Mouse (Mus musculus): ENCODE data around the gene Anapc4. TPM values are rescaled to one million over a fixed set of nuclear protein-coding genes. Genes with fewer than 3 reads are reported as not detected.

Gene Anapc4
- polyA plus RNA-seq, 1 experiment from 2014 or later: 131 TPM

- DNase-seq (peak; percentile 20), ATAC-seq (ENCODE audit: low FRiP score, low TSS enrichment) (no peak; the same call in 1 of the 2 replicates)
- H3K36me3 ChIP-seq (ENCODE audit: control insufficient read depth, insufficient read depth, low read length): no peaks in the 10 kb centered on the region
- no peaks in the 10 kb centered on the region for H3K4me1 ChIP-seq (ENCODE audit: control insufficient read depth, insufficient read depth, low read length)
- H3K27ac ChIP-seq (replicated peaks; ENCODE audit: low read depth, low read length): no peak overlapping the region
- no peak overlapping the region for H3K9ac ChIP-seq (replicated peaks; ENCODE audit: low read length)
- no peaks in the 10 kb centered on the region for H3K27me3 ChIP-seq (ENCODE audit: control insufficient read depth, insufficient read depth, low read length)
- 36% methylated on average over 12 of the region's 12 CpGs for WGBS
- peak overlapping the region; percentile 28 for H3K4me2 ChIP-seq (ENCODE audit: low read length)
- H3K4me3 ChIP-seq (replicated peaks; ENCODE audit: low read depth, low read length): no peak overlapping the region
- no peaks in the 10 kb centered on the region for H3K9me3 ChIP-seq (ENCODE audit: control insufficient read depth, low read length)
Measured at GRCm38 (mm10) chr5:52910159-52910591, 76.4 kb downstream of the Anapc4 start.

GRCm38 (mm10) chr5:52911286-52911870 is 77.6 kb downstream of the Anapc4 start:
- no peak for ATAC-seq (ENCODE audit: low FRiP score, low TSS enrichment)
- Histone ChIP-seq H3K9me3 (ENCODE audit: control insufficient read depth, low read length) (no peaks in the 10 kb centered on the region), H3K4me2 (ENCODE audit: low read length) (no peak overlapping the region), H3K4me3 (replicated peaks; ENCODE audit: low read depth, low read length) (no peak overlapping the region), H3K9ac (replicated peaks; ENCODE audit: low read length) (no peak overlapping the region), H3K27me3 (ENCODE audit: control insufficient read depth, insufficient read depth, low read length) (no peaks in the 10 kb centered on the region), H3K4me1 (ENCODE audit: control insufficient read depth, insufficient read depth, low read length) (no peaks in the 10 kb centered on the region), H3K27ac (replicated peaks; ENCODE audit: low read depth, low read length) (no peak overlapping the region), H3K36me3 (ENCODE audit: control insufficient read depth, insufficient read depth, low read length) (no peaks in the 10 kb centered on the region)
- 93% methylated on average over 10 of the region's 10 CpGs for WGBS
- no peak for DNase-seq

- WGBS: 74% methylated on average over 7 of the region's 7 CpGs
- no peaks in the 10 kb centered on the region for H3K36me3 ChIP-seq (ENCODE audit: control insufficient read depth, insufficient read depth, low read length)
- no peak overlapping the region for H3K4me3 ChIP-seq (replicated peaks; ENCODE audit: low read depth, low read length)
- ATAC-seq (ENCODE audit: low FRiP score, low TSS enrichment): no peak
- no peak overlapping the region for H3K27ac ChIP-seq (replicated peaks; ENCODE audit: low read depth, low read length)
- no peak overlapping the region for H3K4me2 ChIP-seq (ENCODE audit: low read length)
- no peaks in the 10 kb centered on the region for H3K27me3 ChIP-seq (ENCODE audit: control insufficient read depth, insufficient read depth, low read length)
- H3K4me1 ChIP-seq (ENCODE audit: control insufficient read depth, insufficient read depth, low read length): no peaks in the 10 kb centered on the region
- H3K9ac ChIP-seq (replicated peaks; ENCODE audit: low read length): no peak overlapping the region
- DNase-seq: no peak
- H3K9me3 ChIP-seq (ENCODE audit: control insufficient read depth, low read length): no peaks in the 10 kb centered on the region
Measured at GRCm38 (mm10) chr5:52913711-52914110, 79.9 kb downstream of the Anapc4 start.

GRCm38 (mm10) chr5:52916186-52916585 is 82.4 kb downstream of the Anapc4 start:
- ATAC-seq (ENCODE audit: low FRiP score, low TSS enrichment) (no peak), DNase-seq (no peak)
- Histone ChIP-seq H3K4me2 (ENCODE audit: low read length) (no peak overlapping the region), H3K9ac (replicated peaks; ENCODE audit: low read length) (no peak overlapping the region), H3K36me3 (ENCODE audit: control insufficient read depth, insufficient read depth, low read length) (no peaks in the 10 kb centered on the region), H3K4me3 (replicated peaks; ENCODE audit: low read depth, low read length) (no peak overlapping the region), H3K27me3 (ENCODE audit: control insufficient read depth, insufficient read depth, low read length) (no peaks in the 10 kb centered on the region), H3K27ac (replicated peaks; ENCODE audit: low read depth, low read length) (no peak overlapping the region), H3K9me3 (ENCODE audit: control insufficient read depth, low read length) (no peaks in the 10 kb centered on the region), H3K4me1 (ENCODE audit: control insufficient read depth, insufficient read depth, low read length) (no peaks in the 10 kb centered on the region)
- 80% methylated on average over 6 of the region's 6 CpGs for WGBS

Other genes starting within 250 kb of the Anapc4 start
- gene Sepsecs, start 164.3 kb upstream of the Anapc4 start, polyA plus RNA-seq (2014; fragmentation: Nextera tagmentation; extraction: Ambion mirVana): 7.2 and 10.7 TPM in 2 replicates
- gene Pi4k2b, start 92.4 kb upstream of the Anapc4 start, polyA plus RNA-seq (2014; fragmentation: Nextera tagmentation; extraction: Ambion mirVana): 3.9 and 6.8 TPM in 2 replicates
- 8.2 and 13.1 TPM in 2 replicates for gene Zcchc4, start 58.6 kb upstream of the Anapc4 start, polyA plus RNA-seq (2014; fragmentation: Nextera tagmentation; extraction: Ambion mirVana)
- not detected in 2 replicates for gene Slc34a2, start 204.1 kb downstream of the Anapc4 start, polyA plus RNA-seq (2014; fragmentation: Nextera tagmentation; extraction: Ambion mirVana)

All from midbrain, embryonic 14.5 days (tissue).